Mouse (Mus musculus) liver, postnatal 0 days (tissue): Measurements from ENCODE around the gene Rabggtb. TPM values are rescaled to one million over a fixed set of nuclear protein-coding genes. Genes with fewer than 3 reads are reported as not detected.
A peak's percentile ranks its signal among the peaks of the same experiment; 100 is the strongest.

Experiments used
- ATAC-seq: fragments of 200-750 bp; cut with Nextera tagmentation; 2 replicates; pipeline ENCODE4 v1.8.0; 2017; ENCODE audit warnings: mild to moderate bottlenecking, moderate library complexity
- DNase-seq: peaks from one replicate; pipeline ENCODE4 v3.0.0-alpha.2; 2016
- H3K27ac ChIP-seq: fragments of 300-500 bp; sonication (generic); 2 replicates; pipeline ENCODE4 v1.5.1; 2014; ENCODE audit warnings: antibody characterized with exemption, moderate library complexity, mild to moderate bottlenecking, low read depth
- H3K27me3 ChIP-seq: fragments of 300-500 bp; sonication (generic); 2 replicates; pipeline ENCODE4 v1.6.1; 2014; ENCODE audit warnings: low read length, control low read depth, mixed read lengths; ENCODE audit not compliant: insufficient read depth
- H3K36me3 ChIP-seq: fragments of 300-500 bp; sonication (generic); replicated peaks from 2 replicates; pipeline ENCODE4 v1.6.1; 2014; ENCODE audit warnings: mild to moderate bottlenecking, control low read depth, low read length, moderate library complexity, mixed read lengths; ENCODE audit not compliant: insufficient read depth
- H3K4me1 ChIP-seq: fragments of 300-500 bp; sonication (generic); 2 replicates; pipeline ENCODE4 v1.6.1; 2014; ENCODE audit warnings: antibody characterized with exemption, mild to moderate bottlenecking, control low read depth; ENCODE audit not compliant: insufficient read depth
- H3K4me2 ChIP-seq: fragments of 300-500 bp; sonication (generic); 2 replicates; pipeline ENCODE4 v1.6.1; 2014; ENCODE audit warnings: low read depth, mild to moderate bottlenecking, low read length, moderate library complexity, mixed read lengths
- H3K4me3 ChIP-seq: fragments of 300-500 bp; sonication (generic); 2 replicates; pipeline ENCODE4 v1.5.1; 2014; ENCODE audit warnings: low read depth, low read length
- H3K9ac ChIP-seq: fragments of 300-500 bp; sonication (generic); replicated peaks from 2 replicates; pipeline ENCODE4 v1.6.1; 2014; ENCODE audit warnings: mild to moderate bottlenecking, moderate library complexity
- H3K9me3 ChIP-seq: fragments of 300-500 bp; sonication (generic); 2 replicates; pipeline ENCODE4 v1.6.1; 2016; ENCODE audit warnings: mild to moderate bottlenecking, control low read depth, low read length, mixed read lengths
- CTCF ChIP-seq: sonication (generic); IDR thresholded peaks from 2 replicates; pipeline ENCODE4 v1.5.1; 2016; ENCODE audit warnings: antibody characterized with exemption, low read depth
- EP300 ChIP-seq: IDR thresholded peaks from 2 replicates; pipeline ENCODE4 v1.6.1; 2016; ENCODE audit warnings: antibody characterized with exemption, low read depth, mild to moderate bottlenecking
- WGBS: fragments of 180-500 bp; shearing (Covaris S2); extraction: QIAGEN DNeasy Blood & Tissue Kit; methylation state at CpG from one replicate; pipeline ENCODE4 v1.1.7; 2014; ENCODE audit not compliant: insufficient replicate concordance; 5-methylcytosine and 5-hydroxymethylcytosine counted together
- polyA plus RNA-seq: library from polyadenylated mRNA; unstranded; fragments of >200 nt; fragmentation: Nextera tagmentation; extraction: Ambion mirVana; gene quantifications from 2 replicates; pipeline ENCODE4 v1.2.1, GENCODE M21; 2015

Rabggtb gene
- polyA plus RNA-seq, 1 experiment from 2014 or later: 31.8 TPM

DNA sequence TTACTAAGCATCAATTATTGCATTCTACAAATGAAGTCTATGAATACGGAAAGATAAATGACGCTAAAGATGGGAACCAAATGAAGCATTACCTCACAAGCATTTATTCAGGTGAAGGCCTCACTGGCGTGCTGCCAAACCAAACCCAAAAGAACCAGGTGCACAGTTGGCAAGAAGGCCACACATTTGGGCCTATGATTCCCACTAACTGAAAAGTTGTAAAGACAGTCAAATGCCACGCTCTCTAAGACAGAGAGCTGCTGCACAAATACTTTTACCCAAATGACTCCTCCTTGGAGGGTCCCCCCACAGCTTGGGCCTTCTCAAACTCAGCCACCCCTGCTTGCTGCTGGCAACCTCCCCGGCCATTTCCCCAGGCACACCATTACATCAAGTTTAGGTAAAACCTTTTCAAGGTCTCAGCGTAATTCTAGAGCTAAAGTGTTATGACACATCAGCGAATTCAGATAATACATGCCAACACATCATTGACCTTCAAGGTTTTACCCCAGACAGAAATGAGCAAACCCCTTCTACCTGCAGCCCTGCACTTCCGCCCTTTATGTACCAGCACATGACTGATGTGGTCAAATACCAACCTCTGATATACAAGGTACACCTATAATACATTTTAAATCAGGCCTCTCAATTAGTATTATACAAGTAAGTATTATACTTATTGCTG is 1.5 kb downstream of the Rabggtb start:
- ATAC-seq (no peak), DNase-seq (peak; percentile 58)
- Histone ChIP-seq H3K9me3 (no peaks in the 10 kb centered on the region), H3K27me3 (no peaks in the 10 kb centered on the region), H3K9ac (peak overlapping the region; percentile 83), H3K36me3 (peaks cover 52% of the 10 kb centered on the region), H3K4me2 (peak overlapping the region; percentile 87), H3K4me3 (peak overlapping the region; percentile 69), H3K4me1 (peaks cover 36% of the 10 kb centered on the region), H3K27ac (peak overlapping the region; percentile 92)
- no peak for TF ChIP-seq EP300
- TF ChIP-seq CTCF: no peak
- 30% methylated on average over 8 of the region's 8 CpGs for WGBS

DNA sequence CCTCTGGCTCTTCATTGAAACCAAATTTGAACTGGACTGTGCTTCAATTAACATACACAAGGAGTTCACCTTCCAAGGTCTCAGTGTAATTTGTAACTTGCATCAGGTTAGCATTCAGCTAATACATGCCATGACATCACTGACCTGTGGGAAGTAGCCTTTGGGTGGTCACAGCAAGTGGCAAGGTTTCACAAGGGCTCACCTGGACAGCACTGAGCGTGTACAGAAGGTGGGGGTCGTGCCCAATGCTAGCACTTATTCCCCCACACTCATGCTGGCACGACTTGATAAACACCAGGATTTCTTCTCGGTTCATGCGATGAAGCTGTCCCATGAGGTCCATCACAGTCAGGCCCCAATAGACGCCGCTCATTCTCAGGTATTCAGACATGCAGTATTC is 2.3 kb downstream of the Rabggtb start:
- ATAC-seq: no peak
- Histone ChIP-seq H3K9me3 (no peaks in the 10 kb centered on the region), H3K36me3 (peaks cover 61% of the 10 kb centered on the region), H3K27me3 (no peaks in the 10 kb centered on the region), H3K4me2 (peak overlapping the region; percentile 87), H3K4me3 (peak overlapping the region; percentile 69), H3K9ac (peak overlapping the region; percentile 83), H3K27ac (peak overlapping the region; percentile 92; the same call in 1 of the 2 replicates), H3K4me1 (peaks cover 36% of the 10 kb centered on the region)
- no peak for DNase-seq
- 48% methylated on average over 7 of the region's 7 CpGs for WGBS
- TF ChIP-seq EP300: no peak

DNA sequence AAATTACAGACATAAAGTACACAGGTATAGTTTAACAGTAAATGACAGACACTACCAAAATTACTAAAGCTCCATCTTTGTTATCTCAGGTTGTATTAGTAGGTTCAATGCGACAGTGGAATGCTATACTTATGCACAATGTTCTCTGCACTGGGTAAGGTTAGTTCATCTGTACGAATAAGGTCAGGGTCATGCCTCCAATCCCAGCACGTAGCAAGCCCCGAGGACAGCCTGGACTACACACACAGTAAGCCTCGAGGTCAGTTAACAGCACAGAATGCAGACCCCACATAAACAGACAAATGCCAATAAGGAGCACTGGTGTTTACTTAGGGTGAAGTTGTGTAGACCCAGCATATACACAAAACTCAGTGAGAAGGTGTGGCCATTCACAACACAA is 3.9 kb downstream of the Rabggtb start:
- ATAC-seq: no peak
- Histone ChIP-seq H3K9ac (peak overlapping the region; percentile 32; the same call in 1 of the 2 replicates), H3K4me3 (0 out of 2 replicates have a peak overlapping the region, but pooled peaks have one; percentile 69), H3K27ac (peak overlapping the region; percentile 26; the same call in 1 of the 2 replicates), H3K9me3 (no peaks in the 10 kb centered on the region), H3K36me3 (peaks cover 76% of the 10 kb centered on the region), H3K4me1 (peaks cover 35% of the 10 kb centered on the region), H3K4me2 (peak overlapping the region; percentile 87), H3K27me3 (no peaks in the 10 kb centered on the region)
- TF ChIP-seq EP300 (no peak), CTCF (no peak)
- no peak for DNase-seq
- WGBS: 65% methylated on average over 5 of the region's 5 CpGs

DNA sequence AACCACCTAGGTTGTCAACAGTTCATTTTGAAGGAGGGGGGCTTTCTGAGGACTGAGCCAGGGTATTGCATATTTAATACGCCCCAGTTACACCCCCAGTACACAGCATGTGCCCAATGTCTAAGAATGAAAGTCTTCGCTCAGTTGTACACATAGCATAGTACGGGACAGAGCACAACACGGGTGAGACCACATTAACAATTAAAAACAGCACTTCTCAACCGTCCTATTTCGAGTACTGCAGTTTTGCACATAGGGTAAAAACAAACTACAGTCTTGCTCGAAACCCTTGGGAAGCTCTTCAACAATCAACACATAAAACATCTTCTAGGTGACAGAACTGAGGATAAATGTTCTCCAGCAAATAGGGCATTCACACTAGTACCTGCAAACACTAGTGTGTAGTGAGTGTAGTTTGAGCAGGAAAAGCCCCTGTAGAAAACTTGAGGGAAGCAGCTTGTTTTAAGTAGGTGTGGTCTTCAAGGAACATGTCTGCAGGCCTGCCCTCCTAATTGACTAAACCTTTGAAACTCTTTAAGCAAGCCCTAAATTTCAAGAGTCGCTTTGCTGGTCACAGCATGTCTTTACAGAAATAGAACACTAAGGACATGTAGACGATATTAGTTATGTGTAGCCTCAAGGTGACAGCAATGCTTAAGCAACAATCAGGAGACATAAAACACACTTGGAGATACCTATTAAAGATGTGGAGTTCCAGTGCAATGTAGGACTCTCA is 6.5 kb downstream of the Rabggtb start, which contains the start of gene Msh4:
Msh4 (minus strand) TSS at position 3 of the 736 bp plus-strand sequence.
- no peak for ATAC-seq
- H3K4me1 ChIP-seq: peaks cover 28% of the 10 kb centered on the region
- H3K9me3 ChIP-seq: no peaks in the 10 kb centered on the region

DNA sequence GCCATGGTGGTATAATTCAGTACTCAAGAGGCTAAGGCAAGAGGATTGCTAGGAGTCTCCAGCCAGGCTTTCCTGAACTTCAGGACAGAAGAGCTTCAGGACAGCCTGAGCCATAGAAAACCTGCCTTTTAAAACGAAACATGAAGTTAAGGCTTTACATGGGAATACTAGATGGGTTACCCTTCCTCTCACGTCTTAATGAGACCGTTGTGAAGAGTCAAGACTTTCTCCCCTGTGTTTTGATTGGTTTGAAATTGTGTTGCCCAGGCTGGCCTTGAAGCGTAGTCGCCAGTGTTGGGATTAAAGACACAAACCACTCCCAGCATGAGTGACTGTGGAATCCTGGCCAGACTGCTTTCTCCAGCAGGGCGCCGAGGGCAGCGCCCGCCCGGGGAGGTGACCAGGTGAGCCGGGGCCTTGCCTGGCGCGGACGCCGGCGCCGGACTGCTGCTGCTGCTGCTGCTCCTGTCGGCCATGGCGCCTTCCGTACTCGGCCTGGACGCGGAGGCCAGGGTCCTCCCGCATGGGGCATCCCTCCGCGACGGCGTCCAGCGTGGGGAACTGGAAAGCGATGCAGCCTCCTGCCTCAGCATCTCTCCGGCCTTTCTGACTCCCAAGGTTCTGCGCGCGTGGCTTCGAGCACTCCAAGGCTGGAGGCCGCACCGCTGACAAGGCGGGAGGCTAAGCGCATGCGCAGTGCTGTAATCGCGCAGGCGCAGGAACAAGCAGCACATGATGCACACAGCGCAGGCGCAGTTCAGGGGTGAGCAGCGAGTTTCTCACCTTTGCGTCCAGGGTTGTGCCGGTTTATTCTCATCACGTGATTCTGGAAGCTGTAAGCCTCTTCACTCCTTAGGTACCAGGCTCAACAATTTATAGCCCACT is 7.3 kb downstream of the Rabggtb start:
- H3K4me2 ChIP-seq: no peak overlapping the region
- H3K36me3 ChIP-seq: peaks cover 67% of the 10 kb centered on the region
- H3K27me3 ChIP-seq: no peaks in the 10 kb centered on the region
- no peak overlapping the region for H3K9ac ChIP-seq
- no peak overlapping the region for H3K27ac ChIP-seq
- ATAC-seq (peak; percentile 22; the same call in 1 of the 2 replicates), DNase-seq (no peak)
- H3K9me3 ChIP-seq: no peaks in the 10 kb centered on the region
- 90% methylated on average over 49 of the region's 49 CpGs for WGBS
- H3K4me3 ChIP-seq: no peak overlapping the region
- TF ChIP-seq CTCF (no peak), EP300 (no peak)
- peaks cover 20% of the 10 kb centered on the region for H3K4me1 ChIP-seq

More for the DNA sequence above, 6.5 kb downstream of the Rabggtb start, which contains the start of gene Msh4:
- Histone ChIP-seq H3K27me3 (no peaks in the 10 kb centered on the region), H3K27ac (no peak within 1 kb of the TSS), H3K4me3 (no peak within 1 kb of the TSS), H3K4me2 (no peak within 1 kb of the TSS), H3K9ac (no peak within 1 kb of the TSS), H3K36me3 (peaks cover 75% of the 10 kb centered on the region)
- TF ChIP-seq CTCF: no peak
- DNase-seq: no peak
- 81% methylated on average over 9 of the region's 9 CpGs for WGBS
